Mouse (Mus musculus): ENCODE data around the gene Rhbg.
A peak's percentile ranks its signal among the peaks of the same experiment; 100 is the strongest.

The Rhbg gene

DNA sequence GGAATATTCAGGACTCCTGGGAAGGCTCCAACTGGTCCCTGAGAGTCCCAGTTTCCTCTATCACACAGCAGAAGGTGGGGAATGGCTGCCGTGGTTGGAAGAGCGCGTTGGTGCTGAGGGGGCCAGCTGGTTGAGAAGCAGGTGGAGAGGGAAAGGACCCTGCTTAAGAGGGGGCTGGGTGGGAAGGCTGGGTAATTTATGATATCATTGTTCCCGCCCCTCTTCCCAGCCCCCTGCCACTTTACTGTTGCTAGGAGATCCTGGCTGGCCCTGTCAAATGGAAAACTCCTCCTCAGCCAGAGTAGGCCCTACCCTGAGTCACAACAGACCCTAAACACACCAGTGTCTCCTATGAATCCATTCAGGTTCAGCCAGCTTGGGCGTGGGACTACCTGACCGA is 26.5 kb downstream of the Rhbg start:
- no peak for DNase-seq

DNA sequence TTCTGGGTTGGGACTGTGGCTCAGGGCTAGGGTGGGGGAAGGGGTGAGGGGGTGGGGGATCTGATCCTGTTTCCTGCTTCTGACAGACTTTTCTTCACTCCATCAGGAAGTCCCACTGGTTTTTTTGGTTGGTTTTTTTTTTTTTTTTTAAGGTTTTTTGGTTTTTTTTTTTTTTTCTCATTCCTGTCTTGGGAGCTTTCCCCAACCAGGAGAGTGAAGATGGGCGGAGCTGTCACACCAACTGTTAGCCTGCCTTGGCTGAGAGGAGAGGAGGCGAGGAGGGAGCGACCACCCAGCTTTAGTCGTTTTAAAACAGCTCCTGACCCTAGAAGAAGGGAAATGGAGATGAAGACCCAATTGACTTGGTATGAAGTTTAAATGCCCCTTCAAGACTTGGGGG is 27.2 kb downstream of the Rhbg start:
- no peak for DNase-seq

DNA sequence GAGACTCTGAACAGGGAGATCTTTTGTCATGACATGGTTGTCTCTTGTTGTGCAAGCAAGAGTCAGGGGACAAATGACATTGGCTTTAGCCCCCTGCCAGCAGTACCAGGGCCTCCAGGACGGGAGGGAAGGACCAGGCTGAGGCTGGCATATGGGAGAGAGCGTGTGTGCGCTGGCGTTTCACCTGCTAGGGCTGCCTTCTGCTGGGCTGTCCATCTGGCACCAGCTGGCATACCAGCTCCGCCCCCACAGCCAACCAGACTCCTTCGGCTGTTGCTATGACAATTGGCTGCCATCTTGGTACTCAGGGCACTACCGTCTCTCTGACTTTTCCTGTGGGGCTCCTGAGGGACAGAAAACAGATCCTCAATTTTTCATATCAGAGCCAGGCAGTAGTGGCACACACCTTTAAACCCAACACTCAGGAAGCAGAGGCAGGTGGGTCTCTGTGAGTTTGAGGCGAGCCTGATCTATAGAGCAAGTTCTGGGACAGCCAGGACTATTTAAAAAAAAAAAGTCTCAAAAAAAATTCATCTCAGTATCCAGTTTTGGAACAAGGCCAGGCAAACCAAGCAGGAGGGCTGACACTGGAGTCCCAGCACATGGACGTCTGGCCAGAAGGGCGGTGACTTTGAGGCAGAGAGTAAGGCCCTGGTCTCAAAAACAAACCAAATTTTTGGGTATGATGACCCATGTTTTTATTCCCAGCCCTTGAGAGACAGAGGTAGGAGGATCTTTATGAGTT is 28.2 kb downstream of the Rhbg start:
- DNase-seq = no peak

DNA sequence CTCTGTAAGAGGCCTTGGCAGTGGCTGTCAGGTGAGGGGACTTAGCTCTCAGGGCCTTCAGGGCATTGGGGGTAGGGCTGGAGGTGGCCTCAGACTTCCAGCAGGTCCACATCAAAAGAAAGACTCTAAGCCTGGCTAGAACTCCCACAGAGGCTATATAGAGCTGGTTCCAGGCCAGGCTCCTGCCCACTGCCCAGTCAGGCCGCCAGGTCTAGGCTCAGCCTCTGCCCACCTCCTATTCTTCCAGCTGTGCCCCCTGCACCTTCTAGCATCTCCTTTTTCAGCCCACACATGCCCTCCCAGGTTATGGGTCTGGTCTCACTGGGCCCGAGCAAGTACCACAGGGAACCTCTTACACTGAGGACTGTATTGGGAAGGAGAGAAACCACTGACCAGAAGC is 29.6 kb downstream of the Rhbg start:
- DNase-seq = no peak

DNA sequence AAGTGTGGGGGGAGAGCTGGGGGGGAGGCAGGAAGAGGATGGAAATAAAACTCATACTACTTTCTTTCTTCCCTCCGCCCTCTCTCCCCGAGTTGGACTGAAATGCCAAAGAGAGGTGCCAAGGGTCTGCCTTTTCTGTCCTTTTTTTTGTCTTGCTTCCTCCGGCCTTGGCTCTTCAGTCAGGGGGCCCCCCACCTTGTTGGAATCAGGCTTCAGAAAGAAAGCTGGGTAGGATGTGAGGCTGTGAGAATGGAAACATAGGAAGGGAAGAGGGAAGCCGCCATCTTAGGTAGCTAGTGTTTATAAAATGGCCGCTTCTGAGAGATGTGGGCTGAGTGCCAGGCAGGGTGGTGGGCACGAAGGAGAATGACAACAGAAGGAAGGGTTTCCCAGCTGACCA is 32.1 kb downstream of the Rhbg start:
- DNase-seq = no peak

DNA sequence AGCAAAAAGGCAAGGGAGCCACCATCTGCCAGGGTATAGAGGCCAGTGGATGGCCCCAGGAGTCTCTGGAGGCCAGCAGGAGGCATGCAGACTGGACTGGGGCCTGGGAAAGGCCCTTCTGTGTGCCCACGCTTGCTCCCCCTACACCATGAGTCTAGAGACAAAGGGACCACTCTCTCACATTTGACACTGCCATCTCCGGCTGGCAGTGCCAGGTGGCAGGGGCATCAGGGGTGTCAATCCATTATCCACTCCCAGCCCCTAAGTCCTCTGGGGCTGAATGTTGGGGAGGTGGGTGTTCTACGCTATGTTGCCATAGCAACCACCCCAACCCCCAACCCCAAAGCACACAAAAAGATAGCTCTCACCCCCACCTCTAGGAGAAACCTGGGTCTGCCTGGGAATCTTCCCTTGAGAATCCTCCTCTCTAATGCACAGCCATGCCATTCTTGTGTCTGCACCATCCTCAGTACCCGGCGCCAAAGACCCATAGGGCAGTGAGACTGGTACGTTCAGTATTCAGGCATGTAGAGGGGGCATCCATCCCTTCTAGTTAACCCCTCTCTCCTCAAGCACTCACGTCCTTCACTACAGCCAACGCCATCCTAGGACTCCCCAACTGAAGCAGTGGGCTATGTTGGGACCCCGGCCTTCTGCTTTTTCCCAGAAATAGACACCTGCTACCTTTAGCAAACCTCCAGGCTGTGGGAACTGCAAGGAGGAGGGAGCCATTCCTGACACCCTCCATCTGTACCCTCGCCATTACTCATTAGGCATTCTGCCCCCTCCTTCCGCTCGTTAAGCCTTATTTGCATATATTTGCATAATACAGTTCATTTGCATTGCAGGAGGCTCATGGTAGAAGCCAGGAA is 32.8 kb downstream of the Rhbg start:
- no peak for DNase-seq

DNA sequence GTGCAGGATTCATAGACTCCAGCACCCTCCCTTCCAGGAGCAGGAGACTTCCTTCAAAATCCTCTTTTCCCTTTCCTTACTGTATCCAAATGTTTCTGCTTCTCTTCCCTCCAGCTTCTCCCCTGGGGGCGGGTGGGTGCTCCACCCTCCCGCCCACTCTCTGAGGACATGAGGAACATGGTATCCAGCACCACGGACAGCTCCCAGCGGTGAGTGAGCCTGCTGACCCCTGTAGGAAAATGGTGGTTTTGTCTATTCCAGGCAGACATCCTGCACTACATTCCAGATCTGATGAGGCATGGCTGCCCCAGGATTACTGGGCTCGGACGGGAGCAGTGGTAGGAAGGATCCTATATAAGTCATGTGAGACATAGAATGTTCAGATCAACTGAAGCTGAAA is 33.7 kb downstream of the Rhbg start:
- peak; percentile 90 for DNase-seq

DNA sequence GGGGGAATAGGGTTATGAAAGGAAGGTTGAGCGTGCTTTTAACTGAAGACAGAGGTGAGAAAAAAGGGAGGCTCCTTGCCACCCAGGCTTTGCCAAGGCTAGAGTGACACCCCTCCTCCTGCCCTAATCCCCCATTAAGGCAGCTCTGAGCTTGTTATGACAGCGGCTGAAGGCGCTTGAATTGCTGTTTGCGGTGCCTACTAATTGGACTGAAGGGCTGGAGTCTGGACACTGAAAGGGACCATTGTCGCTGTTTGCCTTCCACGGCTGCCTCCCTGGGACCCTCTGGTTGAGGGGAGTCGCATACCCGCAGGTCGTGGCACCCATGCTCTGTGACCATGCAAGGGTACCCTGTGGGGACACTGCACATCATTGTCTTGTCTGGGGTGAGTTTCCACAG is 34.6 kb downstream of the Rhbg start:
- no peak for DNase-seq

DNA sequence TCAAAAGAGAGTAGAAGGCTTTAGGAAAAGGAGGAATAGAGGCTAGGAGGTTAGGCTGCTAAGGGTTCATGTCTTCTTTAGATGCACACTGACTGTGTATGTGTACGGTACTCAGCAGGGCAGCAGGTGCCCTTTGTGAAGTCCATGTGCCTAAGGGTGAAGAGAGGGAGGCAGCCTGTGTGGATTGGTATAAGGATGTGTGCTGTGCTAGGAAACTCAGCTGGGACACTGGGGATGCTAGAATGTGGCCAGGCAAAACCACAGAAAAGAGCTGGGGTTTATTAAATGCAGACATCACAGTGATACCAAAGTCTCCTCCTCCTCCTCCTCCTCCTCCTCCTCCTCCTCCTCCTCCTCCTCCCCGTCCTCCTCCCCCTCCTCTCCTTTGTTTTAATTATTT is 36.8 kb downstream of the Rhbg start:
- DNase-seq = no peak

- DNase-seq = no peak
These were observed 37.8 kb downstream of the Rhbg start for GRCm38 (mm10) chr3:88216534-88217326.

- no peak for DNase-seq
These were observed 38.4 kb downstream of the Rhbg start for GRCm38 (mm10) chr3:88216116-88216515.

- DNase-seq = no peak
These were observed 38.9 kb downstream of the Rhbg start for GRCm38 (mm10) chr3:88215553-88216004.

GRCm38 (mm10) chr3:88214971-88215552 is 39.4 kb downstream of the Rhbg start:
- DNase-seq = no peak

DNA sequence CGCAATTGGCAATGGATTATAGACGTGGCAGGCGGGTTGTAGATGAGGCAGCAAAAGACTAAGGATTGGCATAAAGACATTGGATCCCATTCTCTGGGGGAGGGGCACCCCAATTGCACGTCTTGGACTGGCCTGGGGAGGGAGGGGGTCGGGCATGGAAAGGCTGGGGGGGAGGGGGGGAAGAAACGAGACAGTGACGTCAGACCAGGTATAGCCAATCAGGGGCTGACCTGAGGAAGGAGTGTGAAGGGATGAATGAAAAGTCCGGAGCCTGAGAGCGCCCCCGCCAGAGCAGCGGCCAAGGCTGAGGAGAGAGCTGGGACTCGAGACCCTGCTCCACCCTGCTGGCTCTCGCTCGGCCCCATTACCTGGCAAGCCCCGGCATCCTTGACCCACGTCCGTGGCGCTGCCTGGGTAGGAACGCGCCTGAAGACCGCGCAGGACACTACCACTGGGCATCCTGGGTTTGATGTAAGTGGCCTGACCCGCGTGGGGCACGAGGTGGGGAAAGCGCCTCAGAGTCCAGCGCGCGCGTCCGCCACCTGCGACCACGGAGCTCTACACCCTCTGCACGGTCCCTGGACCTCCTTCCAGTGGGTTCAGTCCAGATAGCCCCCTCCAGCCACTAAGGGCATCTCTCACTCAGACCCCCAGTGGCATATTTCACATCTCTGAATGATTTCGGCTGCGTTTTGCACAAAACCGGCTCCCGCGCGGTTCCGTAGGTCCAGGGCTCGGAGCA is 40.1 kb downstream of the Rhbg start:
- DNase-seq = peak; percentile 60

DNA sequence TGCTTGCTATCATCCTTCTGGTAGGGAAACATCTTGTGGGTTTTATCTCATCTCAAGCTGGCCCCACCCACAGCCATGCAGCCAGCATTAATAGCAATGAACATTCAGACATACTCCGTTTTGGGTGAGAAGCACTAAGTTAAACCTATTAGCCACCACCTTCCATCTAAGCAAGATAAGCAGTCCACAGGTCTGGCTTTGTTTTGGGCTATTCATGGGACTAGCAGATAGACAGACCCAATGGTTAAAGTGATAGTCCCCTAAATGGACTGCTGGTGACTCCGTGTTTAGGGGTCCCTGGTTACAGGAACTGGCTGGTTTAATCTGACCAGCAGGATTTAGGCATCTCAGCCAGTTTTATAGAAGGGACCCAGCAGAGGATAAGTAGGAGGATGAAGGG is 41.5 kb downstream of the Rhbg start:
- DNase-seq = no peak

DNA sequence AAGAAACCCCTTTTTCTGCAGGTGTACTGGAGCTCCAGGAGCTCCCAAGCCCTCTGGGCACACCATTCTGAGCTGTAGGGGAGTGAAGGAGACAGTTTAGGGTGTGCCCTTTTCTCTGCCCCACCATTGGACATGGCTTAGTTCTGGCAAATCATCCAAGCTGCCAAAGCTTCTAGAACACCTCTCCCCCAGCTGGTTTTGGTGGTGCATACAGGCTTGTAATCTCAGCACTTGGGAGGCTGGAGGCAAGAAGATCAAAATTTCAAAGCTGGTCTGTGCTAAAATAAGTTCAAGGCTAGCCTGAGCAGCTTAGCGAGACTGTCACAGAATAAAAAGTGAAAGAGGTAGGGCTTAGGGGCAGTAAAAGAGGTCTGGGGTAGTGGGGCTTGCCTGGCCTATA is 42.2 kb downstream of the Rhbg start:
- no peak for DNase-seq

DNA sequence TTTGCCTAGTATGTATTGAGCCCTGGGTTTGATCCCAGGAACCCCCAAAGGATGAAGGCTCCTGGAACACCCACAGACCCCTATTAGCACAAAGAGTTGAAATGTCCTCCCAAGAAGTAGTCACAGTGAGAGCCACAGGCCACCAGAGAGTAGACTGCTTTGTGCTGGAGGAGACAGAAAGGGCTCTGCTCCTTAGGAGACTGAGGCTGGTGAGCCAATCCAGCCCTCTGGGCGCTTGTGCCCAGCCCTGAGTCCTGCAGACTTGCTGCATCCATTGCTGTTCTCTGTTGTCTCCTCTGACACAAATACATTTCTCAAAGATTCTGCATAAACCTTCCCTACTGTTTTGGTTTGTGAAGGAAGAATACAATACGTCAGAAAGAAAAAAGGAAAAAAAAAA is 43.6 kb downstream of the Rhbg start:
- no peak for DNase-seq

- no peak for DNase-seq
These were observed 44.4 kb downstream of the Rhbg start for GRCm38 (mm10) chr3:88210121-88210520.

DNA sequence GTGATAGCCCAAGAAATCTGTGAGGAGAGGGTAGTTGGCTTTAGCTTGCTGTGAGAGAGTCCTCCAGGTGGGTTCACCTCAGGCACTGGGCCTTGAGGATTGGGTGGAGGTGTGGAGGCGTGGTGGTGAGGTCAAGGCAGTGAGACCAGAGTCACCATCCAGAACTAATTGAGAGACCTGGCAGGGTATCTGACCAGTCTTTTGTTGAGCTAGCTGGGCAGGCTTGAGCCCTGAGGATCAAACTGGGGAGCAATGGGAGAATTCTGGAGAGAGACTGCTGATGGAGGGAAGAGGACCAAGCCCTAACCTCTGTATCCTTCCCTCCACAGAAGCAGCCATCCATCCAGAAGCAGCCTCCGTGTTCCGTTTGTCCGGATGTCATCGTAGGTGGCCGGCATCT is 45.2 kb downstream of the Rhbg start:
- no peak for DNase-seq

GRCm38 (mm10) chr3:88208226-88208720 is 46.2 kb downstream of the Rhbg start:
- DNase-seq = no peak

DNA sequence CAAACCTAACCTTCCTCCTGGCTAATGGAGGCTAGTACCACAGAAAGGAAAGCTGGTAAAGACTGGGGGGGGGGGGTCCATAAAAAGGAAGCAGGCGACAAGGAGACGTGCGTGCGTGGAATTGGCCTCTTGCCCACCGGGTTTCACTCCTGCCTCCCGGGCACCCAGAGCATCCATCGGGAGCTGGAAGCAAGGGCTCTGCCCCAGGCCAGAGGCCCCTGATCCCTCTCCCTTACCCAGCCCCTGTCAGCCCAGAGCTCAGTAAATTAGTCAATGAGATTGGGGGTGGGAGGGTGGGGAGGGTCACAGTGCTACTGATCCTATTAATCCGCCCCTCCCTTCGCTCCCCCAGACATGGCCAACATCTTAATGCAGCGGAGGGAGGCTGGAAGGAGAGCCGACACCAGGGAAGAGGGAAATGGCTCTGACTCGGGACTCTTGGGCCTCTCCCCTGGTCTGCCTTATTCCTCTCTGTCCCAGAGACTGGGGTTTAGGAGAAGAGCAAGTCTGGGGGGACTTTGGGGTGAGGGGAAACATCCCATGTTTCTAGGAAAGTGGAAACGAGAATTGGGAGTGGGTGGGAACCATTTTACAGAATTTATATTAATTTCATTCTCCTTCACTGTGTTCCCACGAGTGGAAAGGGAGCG is 46.9 kb downstream of the Rhbg start:
- no peak for DNase-seq

Data from embryo, embryonic 11 days (tissue).